Mouse (Mus musculus): ENCODE results near the gene Asic5. TPM values are rescaled to one million over a fixed set of nuclear protein-coding genes. Genes with fewer than 3 reads are reported as not detected.

The Asic5 gene
- polyA plus RNA-seq, 1 experiment from 2014 or later = not detected

DNA sequence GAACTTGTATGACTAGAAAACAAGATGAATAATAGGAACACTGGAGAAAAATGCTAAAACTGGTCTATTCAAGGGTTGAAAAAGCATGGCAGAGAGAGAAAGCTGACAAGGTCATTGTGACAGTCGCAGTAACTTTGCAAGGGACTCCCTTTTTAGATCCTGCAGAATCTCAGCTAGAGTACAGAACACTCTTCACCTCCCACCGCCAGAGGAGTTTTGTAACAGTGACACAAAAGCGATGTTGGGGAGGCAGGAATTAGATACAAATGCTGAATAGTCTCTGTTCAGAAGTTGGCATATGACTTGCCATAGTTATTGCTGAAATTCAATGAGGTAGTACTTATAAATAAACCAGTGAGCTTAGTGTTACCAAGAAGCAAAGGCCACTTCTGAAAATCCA lies 41.0 kb downstream of the Asic5 start:
- Histone ChIP-seq H3K9me3 (no peaks in the 10 kb centered on the region), H3K27me3 (replicated peaks; ENCODE audit: low read depth, poor library complexity, severe bottlenecking) (no peaks in the 10 kb centered on the region), H3K4me1 (no peaks in the 10 kb centered on the region), H3K27ac (replicated peaks) (no peak overlapping the region), H3K36me3 (replicated peaks) (no peaks in the 10 kb centered on the region), H3K4me3 (no peak overlapping the region)
- DNase-seq (ENCODE audit: low spot score) = no peak
- 80% methylated on average over 3 of the region's 3 CpGs for WGBS

DNA sequence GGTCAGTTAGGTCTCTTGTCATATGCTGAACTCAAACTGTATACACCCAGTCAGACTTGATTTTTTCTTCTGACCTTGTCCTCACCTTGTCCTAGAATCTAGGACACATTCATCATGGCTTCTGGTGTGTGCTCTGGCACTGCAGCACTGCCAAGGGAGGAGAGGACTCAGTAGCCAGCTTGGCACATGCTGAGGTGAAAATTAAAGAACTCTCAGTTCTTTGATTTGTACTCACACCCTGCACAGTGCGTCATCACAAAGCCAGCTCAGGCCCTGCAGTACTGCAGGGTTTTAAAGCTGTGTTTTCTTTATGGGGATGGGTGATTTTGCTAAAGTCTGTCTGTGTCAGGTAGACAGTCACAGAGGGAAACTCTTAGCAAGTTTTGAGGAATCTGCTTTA lies 45.2 kb downstream of the Asic5 start:
- WGBS = 91% methylated on average over 1 of the region's 1 CpGs
- H3K9me3 ChIP-seq = no peaks in the 10 kb centered on the region
- H3K4me1 ChIP-seq = no peaks in the 10 kb centered on the region
- no peak overlapping the region for H3K27ac ChIP-seq (replicated peaks)
- H3K4me3 ChIP-seq = no peak overlapping the region
- H3K27me3 ChIP-seq (replicated peaks; ENCODE audit: low read depth, poor library complexity, severe bottlenecking) = no peaks in the 10 kb centered on the region
- DNase-seq (ENCODE audit: low spot score) = no peak
- H3K36me3 ChIP-seq (replicated peaks) = no peaks in the 10 kb centered on the region

GRCm38 (mm10) chr3:82029229-82029628 lies 47.1 kb downstream of the Asic5 start:
- Histone ChIP-seq H3K27me3 (replicated peaks; ENCODE audit: low read depth, poor library complexity, severe bottlenecking) (no peaks in the 10 kb centered on the region), H3K36me3 (replicated peaks) (no peaks in the 10 kb centered on the region), H3K27ac (replicated peaks) (no peak overlapping the region), H3K4me3 (no peak overlapping the region), H3K9me3 (no peaks in the 10 kb centered on the region), H3K4me1 (no peaks in the 10 kb centered on the region)
- WGBS = 4% methylated on average over 3 of the region's 3 CpGs
- DNase-seq (ENCODE audit: low spot score) = peak; percentile 39

DNA sequence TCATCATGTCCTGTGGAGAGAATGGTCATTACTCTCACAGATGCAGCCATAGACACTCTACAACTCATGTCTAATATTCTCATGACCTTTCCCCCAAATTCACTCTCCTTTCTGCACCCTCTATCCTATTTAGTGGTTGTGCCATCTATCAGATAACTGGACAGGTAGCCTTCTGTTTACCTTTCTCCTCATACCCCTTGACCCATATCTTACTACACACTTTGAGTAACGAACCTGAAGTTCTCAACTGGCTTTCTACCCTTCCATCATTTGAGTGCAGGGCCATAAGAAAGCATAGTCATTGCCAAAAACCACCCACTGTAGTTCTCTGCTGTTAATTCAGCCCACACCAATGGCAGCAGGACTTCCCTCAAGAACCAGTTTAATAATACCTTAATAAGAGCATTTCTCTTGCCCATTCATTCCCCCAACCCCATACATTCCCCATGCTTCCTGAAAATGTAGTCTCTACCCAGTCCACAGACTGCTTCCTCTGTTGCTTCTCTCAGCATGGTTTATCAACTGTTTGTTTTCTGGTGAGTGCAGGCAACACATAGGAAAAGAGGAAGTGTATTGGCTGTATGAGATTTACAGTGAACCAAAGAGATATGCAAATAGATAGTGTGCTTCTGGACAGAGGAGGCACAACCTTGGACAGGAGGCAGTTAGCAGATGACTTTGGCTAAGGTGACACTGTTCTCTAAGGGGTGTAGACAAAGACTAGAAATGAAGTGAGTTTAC lies 48.1 kb downstream of the Asic5 start:
- H3K27ac ChIP-seq (replicated peaks) = no peak overlapping the region
- 73% methylated on average over 1 of the region's 1 CpGs for WGBS

DNA sequence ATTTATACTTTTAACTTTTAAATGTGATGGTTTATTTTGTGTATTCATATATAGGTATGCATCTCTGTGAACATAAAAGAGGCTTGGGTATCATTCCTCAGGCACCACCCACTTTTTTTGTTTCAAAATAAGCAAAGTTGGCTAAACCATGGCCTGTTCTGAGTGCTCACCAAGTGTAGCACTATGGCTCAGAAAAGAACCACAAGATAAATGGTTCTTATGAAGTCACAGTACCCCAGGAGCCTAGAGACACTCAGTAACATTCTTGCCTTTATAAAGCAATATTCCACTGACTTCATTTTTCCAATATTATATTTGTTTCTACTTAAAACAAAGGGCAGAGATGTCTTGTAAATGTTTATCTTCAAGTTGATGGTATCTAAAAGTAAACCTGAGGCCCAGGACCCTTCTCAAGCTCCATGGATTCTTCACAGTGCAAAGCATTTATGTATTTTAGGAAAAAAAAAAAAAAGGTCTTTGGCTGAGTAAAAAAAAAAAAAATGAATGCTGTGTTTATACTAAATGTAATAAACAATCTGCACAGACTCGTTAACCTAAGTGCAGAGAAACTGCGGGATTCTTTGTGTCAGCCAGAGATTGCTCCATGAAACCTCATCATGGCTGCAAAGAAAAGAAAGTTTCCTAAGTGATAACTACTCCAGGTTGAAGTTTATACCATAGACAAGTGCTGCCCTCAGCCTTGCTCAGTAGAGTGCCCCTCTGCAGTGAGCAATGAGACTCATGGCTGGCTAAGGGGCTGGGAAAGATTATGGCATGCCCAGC lies 54.4 kb downstream of the Asic5 start:
- H3K27ac ChIP-seq (replicated peaks) = no peak overlapping the region
- WGBS = 90% methylated on average over 2 of the region's 2 CpGs
- H3K36me3 ChIP-seq (replicated peaks) = no peaks in the 10 kb centered on the region
- H3K4me1 ChIP-seq = no peaks in the 10 kb centered on the region
- no peaks in the 10 kb centered on the region for H3K9me3 ChIP-seq
- H3K27me3 ChIP-seq (replicated peaks; ENCODE audit: low read depth, poor library complexity, severe bottlenecking) = no peaks in the 10 kb centered on the region
- no peak overlapping the region for H3K4me3 ChIP-seq
- no peak for DNase-seq (ENCODE audit: low spot score)

More for the DNA sequence above, 48.1 kb downstream of the Asic5 start:
- Histone ChIP-seq H3K4me1 (no peaks in the 10 kb centered on the region), H3K9me3 (no peaks in the 10 kb centered on the region), H3K4me3 (no peak overlapping the region), H3K36me3 (replicated peaks) (no peaks in the 10 kb centered on the region), H3K27me3 (replicated peaks; ENCODE audit: low read depth, poor library complexity, severe bottlenecking) (no peaks in the 10 kb centered on the region)
- DNase-seq (ENCODE audit: low spot score) = no peak

DNA sequence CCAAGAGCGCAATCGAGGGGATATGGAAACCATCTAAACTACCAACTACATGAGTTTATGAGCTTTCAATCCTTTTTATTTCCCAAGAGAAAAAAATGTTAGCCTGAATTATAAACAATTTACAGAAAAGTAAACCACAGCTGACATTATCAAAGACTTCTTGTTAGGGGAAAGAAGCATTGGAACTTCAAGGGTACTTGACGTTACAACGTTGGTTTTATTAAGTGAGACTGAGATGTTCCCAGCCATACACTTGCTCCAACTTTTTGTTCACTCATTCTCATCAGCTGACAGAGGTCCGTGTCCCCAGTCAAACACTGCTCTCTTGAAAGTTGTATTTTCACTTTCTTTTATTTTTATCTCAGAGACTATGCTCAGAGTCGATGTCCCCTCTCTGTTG lies 61.6 kb downstream of the Asic5 start:
- Histone ChIP-seq H3K27me3 (replicated peaks; ENCODE audit: low read depth, poor library complexity, severe bottlenecking) (no peaks in the 10 kb centered on the region), H3K9me3 (no peaks in the 10 kb centered on the region), H3K4me3 (no peak overlapping the region), H3K4me1 (peaks cover 8% of the 10 kb centered on the region; the same call in 1 of the 2 replicates), H3K36me3 (replicated peaks) (no peaks in the 10 kb centered on the region), H3K27ac (replicated peaks) (no peak overlapping the region)
- no peak for DNase-seq (ENCODE audit: low spot score)
- 87% methylated on average over 6 of the region's 6 CpGs for WGBS

DNA sequence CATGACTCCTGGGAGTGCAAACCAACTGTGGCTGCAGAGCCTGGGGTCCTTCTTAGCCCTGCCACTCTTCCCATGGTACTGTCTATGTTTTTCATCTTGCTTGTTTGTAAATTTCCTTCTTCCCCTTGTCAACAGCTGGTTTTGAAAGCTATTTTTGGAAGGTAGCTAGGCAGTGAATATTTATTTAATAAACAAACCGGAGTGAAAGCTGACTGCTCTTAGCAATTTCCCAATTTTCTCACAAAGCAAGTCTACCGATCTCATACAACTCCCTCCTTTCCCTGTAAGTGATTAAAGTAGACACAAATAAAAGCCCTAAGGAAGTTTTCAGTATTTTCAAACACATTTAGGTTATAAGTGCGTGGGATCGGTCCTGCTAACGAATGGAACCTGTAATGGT lies 62.8 kb downstream of the Asic5 start:
- no peak for DNase-seq (ENCODE audit: low spot score)
- Histone ChIP-seq H3K27me3 (replicated peaks; ENCODE audit: low read depth, poor library complexity, severe bottlenecking) (no peaks in the 10 kb centered on the region), H3K4me3 (no peak overlapping the region), H3K9me3 (no peaks in the 10 kb centered on the region), H3K36me3 (replicated peaks) (no peaks in the 10 kb centered on the region), H3K27ac (replicated peaks) (no peak overlapping the region), H3K4me1 (peaks cover 18% of the 10 kb centered on the region)
- 88% methylated on average over 5 of the region's 5 CpGs for WGBS

GRCm38 (mm10) chr3:82046087-82046486 lies 64.0 kb downstream of the Asic5 start:
- H3K27ac ChIP-seq (replicated peaks) = no peak overlapping the region
- WGBS = 88% methylated on average over 8 of the region's 8 CpGs
- H3K27me3 ChIP-seq (replicated peaks; ENCODE audit: low read depth, poor library complexity, severe bottlenecking) = no peaks in the 10 kb centered on the region
- DNase-seq (ENCODE audit: low spot score) = no peak
- no peaks in the 10 kb centered on the region for H3K36me3 ChIP-seq (replicated peaks)
- peaks cover 20% of the 10 kb centered on the region for H3K4me1 ChIP-seq
- no peak overlapping the region for H3K4me3 ChIP-seq
- no peaks in the 10 kb centered on the region for H3K9me3 ChIP-seq

DNA sequence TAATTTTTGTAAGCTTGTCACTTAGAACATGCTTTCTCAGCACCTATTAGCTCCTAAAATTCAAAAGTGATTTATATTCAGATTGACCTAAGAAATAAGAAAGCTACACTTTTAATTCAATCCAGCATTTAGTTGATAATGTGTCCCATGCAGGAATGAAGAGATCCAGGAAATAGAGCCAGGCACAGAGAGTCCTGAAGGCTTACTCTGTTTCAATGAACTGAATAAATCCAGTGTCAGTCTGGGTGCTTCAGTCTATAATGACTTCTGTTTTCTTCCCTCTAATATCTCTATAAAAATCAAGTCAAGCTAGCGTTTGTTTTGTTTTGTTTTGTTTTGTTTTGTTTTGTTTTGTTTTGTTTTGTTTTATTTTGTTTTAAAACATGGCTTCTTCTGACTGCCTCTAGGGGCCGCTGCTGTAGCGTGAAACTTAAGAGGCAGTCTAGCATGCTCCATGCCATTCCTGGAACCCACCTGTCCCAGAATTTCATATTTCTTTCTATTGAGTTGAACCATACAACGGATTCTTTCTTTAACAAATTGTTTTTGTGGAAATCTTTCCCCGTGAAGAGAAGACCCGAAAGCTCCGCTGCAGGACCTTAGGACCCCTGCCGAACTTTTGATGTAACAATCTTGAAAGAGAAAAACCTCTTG lies 65.1 kb downstream of the Asic5 start:
- peak; percentile 35 for DNase-seq (ENCODE audit: low spot score)
- H3K27me3 ChIP-seq (replicated peaks; ENCODE audit: low read depth, poor library complexity, severe bottlenecking) = no peaks in the 10 kb centered on the region
- WGBS = 28% methylated on average over 8 of the region's 8 CpGs
- H3K36me3 ChIP-seq (replicated peaks) = no peaks in the 10 kb centered on the region
- peaks cover 29% of the 10 kb centered on the region for H3K4me1 ChIP-seq
- no peak overlapping the region for H3K4me3 ChIP-seq
- no peaks in the 10 kb centered on the region for H3K9me3 ChIP-seq
- H3K27ac ChIP-seq (replicated peaks) = no peak overlapping the region

- 62% methylated on average over 4 of the region's 4 CpGs for WGBS
- no peak overlapping the region for H3K4me3 ChIP-seq
- H3K9me3 ChIP-seq = no peaks in the 10 kb centered on the region
- H3K27me3 ChIP-seq (replicated peaks; ENCODE audit: low read depth, poor library complexity, severe bottlenecking) = no peaks in the 10 kb centered on the region
- H3K36me3 ChIP-seq (replicated peaks) = no peaks in the 10 kb centered on the region
- no peak overlapping the region for H3K27ac ChIP-seq (replicated peaks)
- no peak for DNase-seq (ENCODE audit: low spot score)
- H3K4me1 ChIP-seq = peaks cover 31% of the 10 kb centered on the region
These were observed 66.0 kb downstream of the Asic5 start for GRCm38 (mm10) chr3:82048078-82048477.

DNA sequence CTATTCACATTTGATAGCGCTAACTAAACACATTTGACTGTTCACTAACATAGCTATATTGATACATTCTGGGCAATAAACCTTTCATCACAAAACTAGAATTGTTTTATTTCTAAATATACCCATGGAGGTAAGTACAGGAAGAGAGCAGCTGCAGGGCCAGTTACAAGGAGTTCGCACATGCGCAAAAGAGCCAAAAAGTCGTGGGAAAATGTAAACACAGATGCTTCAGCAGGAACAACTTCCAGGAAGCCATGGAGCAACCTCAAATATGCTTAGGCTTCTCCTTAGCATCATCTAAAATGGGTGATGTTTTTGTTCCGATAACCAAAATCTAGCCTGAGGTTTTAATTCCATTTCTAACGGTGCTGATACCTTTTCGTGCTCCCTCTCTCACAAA lies 66.6 kb downstream of the Asic5 start:
- Histone ChIP-seq H3K27ac (replicated peaks) (no peak overlapping the region), H3K27me3 (replicated peaks; ENCODE audit: low read depth, poor library complexity, severe bottlenecking) (no peaks in the 10 kb centered on the region), H3K4me3 (no peak overlapping the region), H3K4me1 (peaks cover 31% of the 10 kb centered on the region), H3K9me3 (no peaks in the 10 kb centered on the region), H3K36me3 (replicated peaks) (no peaks in the 10 kb centered on the region)
- DNase-seq (ENCODE audit: low spot score) = no peak
- WGBS = 64% methylated on average over 7 of the region's 7 CpGs

DNA sequence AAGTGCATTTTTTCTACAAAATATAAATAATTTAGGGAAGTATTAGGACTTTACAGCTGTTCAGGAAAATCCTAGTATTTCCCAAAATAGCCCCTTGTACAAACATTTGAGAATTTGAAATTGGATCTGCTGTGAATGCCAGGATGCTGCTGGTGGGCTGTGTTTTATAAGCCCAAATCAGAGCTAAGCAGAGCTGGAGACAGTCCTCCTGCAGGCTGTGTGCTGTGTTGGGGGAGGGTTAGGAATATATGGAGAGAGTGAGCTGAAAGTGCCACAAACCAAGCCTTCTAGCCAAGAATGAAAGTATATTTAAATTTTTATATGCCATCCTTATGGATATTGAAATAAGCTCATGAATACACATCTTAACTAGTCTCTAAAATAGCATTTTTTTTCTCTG lies 69.4 kb downstream of the Asic5 start:
- Histone ChIP-seq H3K27me3 (replicated peaks; ENCODE audit: low read depth, poor library complexity, severe bottlenecking) (no peaks in the 10 kb centered on the region), H3K27ac (replicated peaks) (no peak overlapping the region), H3K4me1 (peaks cover 41% of the 10 kb centered on the region), H3K36me3 (replicated peaks) (no peaks in the 10 kb centered on the region), H3K4me3 (no peak overlapping the region), H3K9me3 (no peaks in the 10 kb centered on the region)
- DNase-seq (ENCODE audit: low spot score) = peak; percentile 14

DNA sequence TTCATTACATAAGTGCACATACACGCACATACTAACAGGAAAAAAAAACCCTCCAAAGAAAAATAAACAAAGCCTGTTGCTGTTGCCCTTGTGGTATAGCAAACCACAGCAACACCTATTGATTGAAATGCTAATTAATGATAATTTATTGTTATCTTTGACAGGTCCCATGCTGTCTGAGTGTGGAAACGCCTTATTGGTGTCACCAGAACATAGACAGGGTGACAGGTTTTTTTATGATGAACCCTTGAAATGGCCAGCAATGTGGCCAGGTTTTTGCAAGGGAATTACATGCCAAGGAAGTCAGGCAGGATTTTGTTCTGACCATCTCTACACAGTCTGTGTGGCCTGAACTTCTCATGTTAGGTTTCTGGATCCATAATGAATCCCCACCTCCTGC lies 69.9 kb downstream of the Asic5 start:
- no peaks in the 10 kb centered on the region for H3K36me3 ChIP-seq (replicated peaks)
- H3K27ac ChIP-seq (replicated peaks) = no peak overlapping the region
- no peaks in the 10 kb centered on the region for H3K9me3 ChIP-seq
- WGBS = 67% methylated on average over 2 of the region's 2 CpGs
- no peak for DNase-seq (ENCODE audit: low spot score)
- H3K27me3 ChIP-seq (replicated peaks; ENCODE audit: low read depth, poor library complexity, severe bottlenecking) = no peaks in the 10 kb centered on the region
- H3K4me1 ChIP-seq = peaks cover 41% of the 10 kb centered on the region
- H3K4me3 ChIP-seq = no peak overlapping the region

All from embryonic facial prominence, embryonic 10.5 days (tissue).